Mouse (Mus musculus) megakaryocyte progenitor cell, adult 5-6 weeks (primary cell): ENCODE data around the gene Gnl3. TPM values are rescaled to one million over a fixed set of nuclear protein-coding genes. Genes with fewer than 3 reads are reported as not detected.

Experiments
- ATAC-seq: replicated peaks from 2 replicates; pipeline ENCODE4 v1.8.0; 2016; ENCODE audit warnings: mild to moderate bottlenecking, moderate TSS enrichment, inconsistent platforms; ENCODE audit not compliant: poor library complexity
- total RNA-seq, 2 experiments: library from RNA; stranded (forward) in 1 of 2; stranded (reverse) in 1 of 2; fragments of 157-497, 149-512 nt in 1 of 2; fragments of 200-1000 nt in 1 of 2; gene quantifications; 2 replicates each; pipeline versions ENCODE4 v1.2.3 to v1.2.4; 2015 to 2017

Gnl3 gene
- total RNA-seq (2015), result 365 and 481 TPM in 2 replicates
- total RNA-seq (2017), result 301 and 405 TPM in 2 replicates

GRCm38 (mm10) chr14:31018860-31019291 is at the start of gene Gnl3, which contains the start of gene Pbrm1:
Gene Gnl3 (minus strand): TSS chr14:31019152.
Gene Pbrm1 (plus strand): TSS chr14:31019138.
- peak; percentile 90 for ATAC-seq

DNA sequence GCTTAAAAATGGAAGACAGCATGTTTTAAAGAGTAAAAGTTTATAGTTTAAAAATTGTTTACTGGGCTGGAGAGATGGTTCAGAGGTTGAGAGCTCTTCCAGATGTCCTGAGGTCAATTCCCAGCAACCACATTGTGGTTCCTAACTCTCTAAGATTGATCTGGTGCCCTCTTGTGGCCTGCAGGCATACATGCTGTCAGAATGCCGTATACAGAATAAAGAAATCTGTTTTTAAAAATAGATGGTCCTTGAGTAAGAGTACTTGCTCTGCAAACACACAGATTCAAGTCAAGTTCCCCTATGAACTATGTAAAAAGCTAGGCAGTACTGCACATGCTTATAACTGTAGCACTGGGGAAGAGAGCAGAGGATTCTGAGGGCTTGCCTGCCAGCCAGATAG is 43.3 kb upstream of the Gnl3 start:
- ATAC-seq, result peak; percentile 71

- ATAC-seq, result peak; percentile 94
Measured at GRCm38 (mm10) chr14:31045817-31046216, 26.9 kb upstream of the Gnl3 start.

DNA sequence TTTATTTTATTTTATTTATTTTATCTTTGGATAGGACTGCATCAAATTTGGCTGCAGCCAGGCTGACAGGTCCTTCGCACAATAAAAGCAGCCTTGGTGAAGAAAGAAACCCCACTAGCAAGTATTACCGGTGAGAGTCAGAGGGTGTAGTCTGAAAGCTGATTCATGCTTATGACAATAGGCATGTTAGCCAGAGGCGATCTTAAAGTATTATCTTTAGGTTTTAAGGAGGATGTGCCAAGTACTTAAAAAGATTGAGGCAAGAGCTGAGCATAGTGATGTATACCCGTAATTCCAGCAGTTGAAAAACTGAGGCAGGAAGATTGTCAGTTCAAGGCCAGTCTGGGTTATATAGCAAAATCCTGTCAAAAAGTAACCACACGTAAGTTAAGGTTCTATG is 26.3 kb upstream of the Gnl3 start:
- no peak for ATAC-seq

- 0 out of 2 replicates have a peak, but pooled peaks have one; percentile 23 for ATAC-seq
Measured at GRCm38 (mm10) chr14:31025785-31026184, 6.8 kb upstream of the Gnl3 start.

GRCm38 (mm10) chr14:31022579-31022978 is 3.6 kb upstream of the Gnl3 start:
- no peak for ATAC-seq

DNA sequence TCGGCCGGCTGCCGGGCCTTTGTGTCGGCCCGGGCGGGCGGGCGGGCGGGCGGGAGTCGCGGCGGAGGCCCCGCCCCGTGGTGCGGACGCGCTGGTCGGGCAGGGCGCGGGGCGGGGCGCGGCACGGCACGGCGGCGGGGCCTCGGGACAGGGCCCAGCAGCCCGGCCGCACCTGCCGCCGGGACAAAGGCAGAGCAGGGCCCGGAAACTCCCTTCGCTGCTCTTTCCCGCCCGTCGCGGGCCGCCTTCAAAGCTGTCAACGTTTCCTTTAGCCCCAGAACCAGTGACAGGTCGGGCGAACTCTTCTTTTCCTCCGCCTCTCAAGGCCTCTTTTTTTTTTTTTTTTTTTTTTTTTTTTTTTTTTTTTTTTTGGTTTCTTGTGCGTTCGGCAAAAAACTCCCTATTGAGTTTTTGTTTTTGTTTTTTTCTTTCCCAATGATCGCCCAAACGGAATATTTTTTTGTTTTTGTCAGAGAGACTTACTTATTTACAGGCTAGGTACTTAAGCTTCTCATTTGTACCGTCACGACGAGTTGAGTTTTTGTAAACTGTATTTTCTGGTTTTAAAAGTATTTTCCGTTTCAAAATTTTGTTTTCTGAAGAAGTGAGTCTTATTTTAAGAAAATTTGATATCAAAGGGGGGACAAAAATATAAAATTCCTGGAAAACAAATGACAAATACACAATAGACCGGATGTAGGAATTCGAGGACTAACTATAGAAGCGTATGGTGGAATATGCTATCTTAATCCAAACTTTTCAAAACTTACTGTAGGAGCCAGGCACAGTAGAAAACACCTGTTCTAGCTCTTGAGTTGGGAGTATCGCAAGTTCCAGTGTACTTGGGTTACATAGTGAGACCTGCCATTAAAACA is 616 bp upstream of the Gnl3 start:
- ATAC-seq, result peak; percentile 60

GRCm38 (mm10) chr14:31017854-31018253 is 1.1 kb downstream of the Gnl3 start:
- peak; percentile 54 for ATAC-seq

DNA sequence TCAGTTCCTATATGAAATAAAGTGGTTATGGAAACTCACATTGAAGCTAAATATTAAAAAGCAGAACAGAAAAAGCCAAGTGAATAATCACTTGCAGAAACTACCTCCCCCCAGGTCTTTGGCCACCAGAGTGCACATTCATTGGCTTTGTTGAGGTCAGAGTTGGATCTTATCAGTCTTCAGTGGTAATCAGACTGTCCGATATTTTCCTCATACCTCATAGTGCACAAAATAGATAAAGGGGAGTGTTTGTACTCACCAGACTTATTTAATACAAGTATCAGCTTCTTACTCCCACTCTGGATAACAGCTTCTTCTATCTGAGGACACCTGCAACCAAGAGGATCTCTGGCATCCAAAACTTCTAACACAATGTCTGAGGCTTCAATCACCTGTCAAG is 2.9 kb downstream of the Gnl3 start:
- ATAC-seq, result no peak

DNA sequence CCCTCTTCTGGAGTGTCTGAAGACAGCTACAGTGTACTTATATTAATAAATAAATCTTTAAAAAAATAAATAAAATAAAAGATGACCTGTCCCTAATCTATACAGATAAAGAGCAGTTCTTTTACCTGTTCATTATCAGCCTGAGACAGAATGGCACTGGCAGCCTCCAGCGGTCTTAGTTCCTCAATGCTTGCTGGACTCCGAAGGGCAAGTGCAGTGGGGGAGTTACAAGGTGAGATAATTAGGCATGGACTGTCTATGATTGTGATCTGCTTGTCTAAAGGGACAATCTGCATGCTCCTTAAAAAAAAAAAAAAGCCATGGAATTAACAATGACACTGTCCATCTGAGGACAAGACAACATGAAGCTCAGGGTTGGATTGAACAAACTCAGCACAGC is 5.0 kb downstream of the Gnl3 start:
- no peak for ATAC-seq

DNA sequence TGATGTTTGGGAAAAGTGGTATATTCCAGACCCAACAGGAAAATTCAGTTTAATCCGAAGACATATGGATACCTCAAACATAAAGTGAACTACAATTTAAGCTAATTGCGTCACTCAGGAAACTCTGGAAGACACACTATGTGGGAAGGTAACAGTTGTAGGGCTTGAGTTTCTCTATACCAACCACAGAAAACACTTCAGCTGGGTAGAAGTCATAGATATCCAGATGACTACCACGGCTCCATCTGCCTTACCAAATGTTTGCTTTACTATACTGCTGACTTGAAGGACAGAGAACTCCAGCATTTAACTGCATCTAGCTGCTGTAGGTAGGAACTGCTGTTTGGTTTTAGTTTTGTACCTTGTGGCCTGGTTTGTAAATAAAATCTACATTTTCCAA is 7.4 kb downstream of the Gnl3 start:
- no peak for ATAC-seq

DNA sequence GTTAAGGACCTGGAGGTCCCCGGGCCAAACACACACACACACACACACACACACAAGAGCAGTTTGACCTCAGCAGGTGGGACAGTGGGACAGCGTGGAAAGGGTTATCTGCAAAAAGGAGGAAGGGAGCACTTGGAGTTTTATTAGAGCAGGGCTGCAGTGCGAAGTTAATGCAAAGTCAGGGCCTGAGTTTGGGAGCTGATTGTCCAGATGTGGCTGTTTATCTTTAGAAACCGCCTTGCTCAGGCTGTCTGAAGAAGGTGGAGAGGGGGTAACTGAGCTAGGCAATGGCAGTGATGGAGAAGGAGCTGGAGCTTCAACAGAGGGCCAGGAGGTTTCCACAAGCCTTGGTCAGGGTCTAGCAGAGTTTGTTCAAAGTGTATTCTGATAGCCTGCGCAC is 12.2 kb downstream of the Gnl3 start:
- ATAC-seq, result peak; percentile 77

DNA sequence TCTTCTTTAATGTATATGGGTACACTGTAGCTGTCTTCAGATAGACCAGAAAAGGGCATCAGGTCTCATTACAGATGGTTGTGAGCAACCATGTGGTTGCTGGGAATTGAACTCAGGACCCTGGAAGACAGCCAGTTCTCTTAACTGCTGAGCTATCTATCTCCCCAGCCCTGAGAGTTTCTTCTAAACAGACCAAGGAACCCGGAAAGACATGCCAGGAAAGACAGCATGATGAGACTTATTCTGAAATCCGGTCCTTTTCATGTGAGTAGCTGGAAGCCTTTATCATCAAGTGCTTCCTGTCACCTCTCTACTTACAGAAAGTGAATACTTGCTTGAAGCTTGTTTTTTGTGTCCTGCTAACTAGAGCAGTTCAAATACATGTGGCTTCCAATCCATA is 14.4 kb downstream of the Gnl3 start:
- no peak for ATAC-seq

- peak; percentile 85 for ATAC-seq
Measured at GRCm38 (mm10) chr14:31001307-31002205, 17.4 kb downstream of the Gnl3 start, which contains the start of the genes Glt8d1 and Spcs1. Gene Glt8d1 (plus strand): TSS chr14:31001400. Gene Spcs1 (minus strand): TSS chr14:31001672.

- peak; percentile 36 for ATAC-seq
Measured at GRCm38 (mm10) chr14:31000816-31001306, 18.1 kb downstream of the Gnl3 start.

DNA sequence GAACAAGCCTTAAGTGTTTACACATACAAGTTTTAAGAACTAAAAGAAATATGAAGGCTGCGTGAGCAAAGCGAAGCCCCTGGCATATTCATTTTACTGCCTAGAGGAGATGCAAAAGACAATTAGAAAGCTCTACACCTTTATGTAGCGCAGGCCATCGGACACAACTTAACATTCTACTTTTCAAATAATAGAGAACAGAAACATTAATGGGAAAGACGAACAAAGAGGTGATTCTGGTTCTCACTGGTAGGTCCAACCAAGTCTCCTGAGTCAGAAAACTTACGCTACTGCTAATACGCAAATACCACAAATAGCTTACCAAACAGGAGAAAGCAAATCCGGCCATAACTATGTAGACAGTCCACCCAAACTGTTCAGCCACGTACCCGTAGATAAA is 18.6 kb downstream of the Gnl3 start:
- ATAC-seq, result no peak

DNA sequence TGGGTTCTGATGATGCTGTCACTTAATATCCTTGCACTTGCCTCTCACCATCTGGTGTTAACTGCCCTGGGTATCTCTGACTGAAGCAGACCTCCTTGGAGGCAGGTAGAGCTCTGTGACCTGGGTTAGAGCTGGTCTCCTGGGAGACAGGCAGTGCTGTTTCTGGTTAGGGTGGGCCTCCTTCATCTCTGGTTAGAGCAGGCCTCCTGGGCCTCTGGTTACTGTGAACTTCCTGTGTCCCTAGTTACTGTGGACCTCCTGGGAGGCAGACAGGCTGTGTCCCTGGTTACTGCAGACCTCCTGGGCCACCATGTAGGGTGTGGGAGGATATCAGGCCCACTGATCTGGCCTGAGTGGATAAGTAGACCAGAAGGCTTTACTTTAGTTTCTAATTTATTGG is 22.5 kb downstream of the Gnl3 start:
- no peak for ATAC-seq

DNA sequence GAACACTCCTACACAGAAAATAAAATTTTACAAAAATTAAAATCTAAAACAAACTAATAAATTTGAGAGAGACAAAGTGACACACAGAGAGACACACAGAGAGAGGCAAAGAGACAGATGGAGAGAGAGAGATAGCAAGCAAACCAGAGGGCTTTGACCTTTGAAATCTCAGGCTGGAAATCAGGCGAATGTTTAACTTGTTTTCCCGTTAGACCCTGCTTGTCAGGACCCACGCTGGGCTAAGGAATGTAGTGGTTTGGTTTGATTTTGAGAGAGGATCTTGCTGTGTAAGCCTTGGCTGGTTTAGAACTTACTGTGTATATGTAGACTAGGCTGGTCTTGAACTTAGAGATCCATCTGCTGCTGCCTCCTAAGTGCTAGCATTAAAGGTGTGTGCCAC is 42.7 kb downstream of the Gnl3 start:
- ATAC-seq, result no peak

DNA sequence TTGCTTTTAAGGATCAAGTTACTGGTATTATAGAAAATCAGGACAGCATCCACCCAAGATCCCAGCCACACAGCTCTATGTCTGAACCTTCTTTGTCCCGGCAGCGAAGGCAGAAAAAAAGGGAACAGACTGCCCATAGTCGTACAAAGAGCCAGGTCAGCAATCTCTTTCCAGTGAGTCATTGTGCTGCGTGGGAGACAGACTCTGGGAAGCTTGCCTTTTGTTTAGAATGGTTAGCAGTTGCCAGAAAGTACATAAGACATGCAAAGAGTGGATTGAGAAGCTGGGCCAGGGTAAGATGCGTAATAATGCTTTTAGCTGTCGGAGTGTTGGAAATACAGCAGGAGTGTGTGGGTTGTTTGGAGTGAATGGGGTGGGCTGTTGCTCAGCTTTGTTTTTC is 44.7 kb downstream of the Gnl3 start:
- no peak for ATAC-seq
